Mouse (Mus musculus) heart, embryonic 11.5 days (tissue): Measurements from ENCODE around the gene Crk. TPM values are rescaled to one million over a fixed set of nuclear protein-coding genes. Genes with fewer than 3 reads are reported as not detected.
A peak's percentile ranks its signal among the peaks of the same experiment; 100 is the strongest.
"Not testable (repeated sequence)": the region's sequence is repeated elsewhere in the genome, so short reads cannot be mapped to it uniquely, and the experiment has no call there.

Source experiments
- ATAC-seq: fragments of 200-750 bp; cut with Nextera tagmentation; replicated peaks from 2 replicates; pipeline ENCODE4 v1.8.0; 2017; ENCODE audit warnings: moderate library complexity; ENCODE audit not compliant: insufficient number of reproducible peaks, low FRiP score, low TSS enrichment
- H3K27ac ChIP-seq: fragments of 300-500 bp; sonication (generic); 2 replicates; pipeline ENCODE4 v1.5.1; 2014; ENCODE audit warnings: mild to moderate bottlenecking, low read depth, low read length
- H3K27me3 ChIP-seq: fragments of 300-500 bp; sonication (generic); 2 replicates; pipeline ENCODE4 v1.6.1; 2014; ENCODE audit warnings: mild to moderate bottlenecking, low read length, mixed read lengths; ENCODE audit not compliant: control insufficient read depth, insufficient read depth
- H3K36me3 ChIP-seq: fragments of 300-500 bp; sonication (generic); 2 replicates; pipeline ENCODE4 v1.6.1; 2014; ENCODE audit warnings: mild to moderate bottlenecking, low read length, moderate library complexity, mixed read lengths; ENCODE audit not compliant: control insufficient read depth, insufficient read depth
- H3K4me1 ChIP-seq: fragments of 300-500 bp; sonication (generic); 2 replicates; pipeline ENCODE4 v1.6.1; 2014; ENCODE audit warnings: low read length; ENCODE audit not compliant: control insufficient read depth, insufficient read depth
- H3K4me2 ChIP-seq: fragments of 300-500 bp; sonication (generic); 2 replicates; pipeline ENCODE4 v1.6.1; 2014; ENCODE audit warnings: mild to moderate bottlenecking, moderate library complexity
- H3K4me3 ChIP-seq: fragments of 300-500 bp; sonication (generic); 2 replicates; pipeline ENCODE4 v1.5.1; 2014; ENCODE audit warnings: low read depth, low read length
- H3K9ac ChIP-seq: fragments of 300-500 bp; sonication (generic); 2 replicates; pipeline ENCODE4 v1.6.1; 2014; ENCODE audit warnings: mild to moderate bottlenecking, low read depth, low read length, moderate library complexity
- H3K9me3 ChIP-seq: fragments of 300-500 bp; sonication (generic); replicated peaks from 2 replicates; pipeline ENCODE4 v1.6.1; 2016; ENCODE audit warnings: low read length; ENCODE audit not compliant: control insufficient read depth
- WGBS: fragments of 180-500 bp; shearing (Covaris S2); extraction: QIAGEN DNeasy Blood & Tissue Kit; methylation state at CpG from one replicate; pipeline ENCODE4 v1.1.7; 2014; ENCODE audit not compliant: insufficient replicate concordance; 5-methylcytosine and 5-hydroxymethylcytosine counted together
- polyA plus RNA-seq: library from polyadenylated mRNA; unstranded; fragments of >200 nt; fragmentation: Nextera tagmentation; extraction: Ambion mirVana; gene quantifications from 2 replicates; pipeline ENCODE4 v1.2.1, GENCODE M21; 2014

Crk gene
- polyA plus RNA-seq, 1 experiment from 2014 or later, result 90.3 TPM

GRCm38 (mm10) chr11:75689977-75690376, 10.9 kb downstream of the Crk start:
- Histone ChIP-seq H3K27me3 (no peaks in the 10 kb centered on the region), H3K9me3 (no peaks in the 10 kb centered on the region), H3K9ac (no peak overlapping the region), H3K36me3 (peaks cover 19% of the 10 kb centered on the region), H3K4me1 (peaks cover 7% of the 10 kb centered on the region), H3K4me2 (no peak overlapping the region), H3K4me3 (no peak overlapping the region), H3K27ac (no peak overlapping the region)
- no peak for ATAC-seq
- 81% methylated on average over 1 of the region's 1 CpGs for WGBS

DNA sequence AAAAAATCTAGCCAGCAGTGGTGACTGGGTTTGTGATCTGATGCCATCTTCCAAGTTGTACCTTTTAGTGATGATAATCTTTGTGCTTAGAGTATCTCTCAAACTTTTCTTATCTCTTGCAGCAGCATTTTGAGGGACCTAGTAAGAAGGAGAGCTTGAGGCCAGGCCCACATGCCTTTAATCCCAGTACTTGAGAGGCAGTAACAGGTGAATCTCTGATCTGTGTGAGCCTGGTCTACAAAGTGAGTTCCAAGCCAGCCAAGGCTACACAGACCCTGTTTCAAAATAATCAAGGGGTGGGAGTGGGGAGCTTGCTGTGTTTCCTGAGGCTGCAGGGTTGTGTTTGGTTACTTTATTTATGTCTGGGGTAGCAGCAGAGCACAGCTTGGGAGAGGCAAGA, 12.0 kb downstream of the Crk start:
- Histone ChIP-seq H3K27ac (no peak overlapping the region), H3K4me1 (peaks cover 7% of the 10 kb centered on the region), H3K9ac (no peak overlapping the region), H3K27me3 (no peaks in the 10 kb centered on the region), H3K36me3 (peaks cover 19% of the 10 kb centered on the region), H3K4me3 (no peak overlapping the region), H3K9me3 (no peaks in the 10 kb centered on the region), H3K4me2 (no peak overlapping the region)
- no peak for ATAC-seq

- 92% methylated on average over 5 of the region's 5 CpGs for WGBS
- Histone ChIP-seq H3K36me3 (peaks cover 29% of the 10 kb centered on the region), H3K27me3 (no peaks in the 10 kb centered on the region), H3K27ac (no peak overlapping the region), H3K4me3 (no peak overlapping the region), H3K4me2 (no peak overlapping the region), H3K4me1 (no peaks in the 10 kb centered on the region), H3K9me3 (no peaks in the 10 kb centered on the region), H3K9ac (no peak overlapping the region)
- ATAC-seq, result no peak
Observed at GRCm38 (mm10) chr11:75693570-75693969, 14.5 kb downstream of the Crk start.

DNA sequence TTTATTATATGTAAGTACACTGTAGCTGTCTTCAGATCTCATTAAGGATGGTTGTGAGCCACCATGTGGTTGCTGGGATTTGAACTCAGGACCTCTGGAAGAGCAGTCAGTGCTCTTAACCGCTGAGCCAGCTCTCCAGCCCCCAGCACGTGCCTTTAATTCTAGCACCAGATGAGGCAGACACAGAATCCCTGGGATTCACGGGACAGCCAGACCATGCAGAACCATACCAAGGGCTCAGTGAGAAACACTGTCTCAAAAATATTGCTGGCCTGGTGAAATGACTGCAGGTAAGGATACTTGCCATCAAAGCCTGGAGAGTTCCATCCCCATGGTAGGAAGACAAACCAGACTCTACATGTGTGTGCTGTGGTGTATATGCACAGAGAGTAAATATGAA, 18.4 kb downstream of the Crk start:
- not testable (repeated sequence) for H3K4me3 ChIP-seq
- H3K36me3 ChIP-seq, result peaks cover 41% of the 10 kb centered on the region

DNA sequence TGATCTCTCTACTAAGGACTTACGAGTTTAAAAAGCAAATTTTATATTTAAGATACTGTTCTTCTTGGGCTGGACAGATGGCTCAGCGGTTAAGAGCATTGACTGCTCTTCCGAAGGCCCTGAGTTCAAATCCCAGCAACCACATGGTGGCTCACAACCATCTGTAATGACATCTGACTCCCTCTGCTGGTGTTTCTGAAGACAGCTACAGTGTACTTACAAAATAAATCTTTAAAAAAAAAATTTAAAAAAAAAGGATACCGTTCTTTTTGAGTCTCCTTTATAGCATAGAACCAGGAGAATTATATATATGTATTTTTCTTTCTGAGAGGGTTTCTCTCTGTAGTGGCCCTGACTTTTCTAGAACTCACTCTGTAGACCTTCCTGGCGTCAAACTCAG, 21.5 kb downstream of the Crk start:
- H3K36me3 ChIP-seq, result peaks cover 41% of the 10 kb centered on the region

More for the DNA sequence above, 18.4 kb downstream of the Crk start:
- H3K4me1 ChIP-seq, H3K27me3 ChIP-seq, H3K4me2 ChIP-seq, ATAC-seq, H3K27ac ChIP-seq, H3K9ac ChIP-seq, H3K9me3 ChIP-seq: not testable (repeated sequence)
- WGBS, result 92% methylated on average over 3 of the region's 3 CpGs

DNA sequence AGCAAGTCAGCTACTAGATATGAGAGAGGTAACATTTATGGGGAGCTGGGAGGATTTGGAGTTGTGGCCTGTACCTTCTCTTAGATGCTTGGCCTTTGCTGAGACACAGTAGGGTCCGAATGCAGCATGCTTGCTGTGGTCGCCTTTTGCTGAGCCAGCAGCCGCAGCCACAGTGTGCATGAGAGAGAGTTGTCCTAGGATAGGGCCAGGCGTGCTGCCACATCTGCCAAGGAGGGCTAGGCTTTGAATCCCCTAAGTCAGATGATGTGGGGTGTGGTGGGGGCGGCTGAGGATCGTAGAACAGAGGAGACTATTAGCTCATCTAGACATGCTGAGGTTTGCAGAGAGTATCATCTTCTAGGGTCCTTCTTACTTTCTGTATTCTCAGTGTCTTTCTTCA, 23.7 kb downstream of the Crk start:
- no peak for ATAC-seq
- H3K4me1 ChIP-seq, result no peaks in the 10 kb centered on the region
- H3K9ac ChIP-seq, result no peak overlapping the region
- H3K27me3 ChIP-seq, result no peaks in the 10 kb centered on the region
- no peak overlapping the region for H3K27ac ChIP-seq
- H3K36me3 ChIP-seq, result peaks cover 42% of the 10 kb centered on the region
- H3K9me3 ChIP-seq, result no peaks in the 10 kb centered on the region
- H3K4me3 ChIP-seq, result no peak overlapping the region
- 95% methylated on average over 6 of the region's 6 CpGs for WGBS
- no peak overlapping the region for H3K4me2 ChIP-seq

More for the DNA sequence above, 21.5 kb downstream of the Crk start:
- ATAC-seq, result no peak
- 94% methylated on average over 5 of the region's 5 CpGs for WGBS
- Histone ChIP-seq H3K27ac (no peak overlapping the region), H3K9me3 (no peaks in the 10 kb centered on the region), H3K27me3 (no peaks in the 10 kb centered on the region), H3K4me3 (no peak overlapping the region), H3K4me1 (no peaks in the 10 kb centered on the region), H3K9ac (no peak overlapping the region), H3K4me2 (no peak overlapping the region)

DNA sequence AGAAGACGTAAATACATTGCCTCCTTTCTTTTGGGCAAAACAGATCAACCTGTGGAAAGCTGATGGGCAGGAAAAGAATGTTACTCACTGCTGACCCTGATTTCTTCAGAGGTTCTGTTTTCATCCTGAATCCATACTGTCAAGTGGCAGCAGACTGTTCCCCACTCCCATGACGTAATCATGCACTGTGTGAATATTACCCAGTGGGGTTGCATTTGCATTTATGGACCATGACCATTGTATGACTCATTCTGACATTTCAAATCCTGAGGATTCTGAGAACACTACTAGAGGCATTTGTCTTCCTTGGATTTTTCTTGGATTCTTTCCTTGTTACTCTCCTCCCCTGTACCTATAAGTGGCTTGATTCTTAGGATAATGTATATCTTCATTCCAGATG, 24.7 kb downstream of the Crk start:
- no peaks in the 10 kb centered on the region for H3K9me3 ChIP-seq
- no peak overlapping the region for H3K9ac ChIP-seq
- H3K27me3 ChIP-seq, result no peaks in the 10 kb centered on the region
- no peak overlapping the region for H3K4me3 ChIP-seq
- H3K4me2 ChIP-seq, result no peak overlapping the region
- no peak overlapping the region for H3K27ac ChIP-seq
- no peaks in the 10 kb centered on the region for H3K4me1 ChIP-seq
- ATAC-seq, result no peak
- H3K36me3 ChIP-seq, result peaks cover 34% of the 10 kb centered on the region
- 92% methylated on average over 2 of the region's 2 CpGs for WGBS

- no peak for ATAC-seq
Observed at GRCm38 (mm10) chr11:75713949-75714348, 34.9 kb downstream of the Crk start.

DNA sequence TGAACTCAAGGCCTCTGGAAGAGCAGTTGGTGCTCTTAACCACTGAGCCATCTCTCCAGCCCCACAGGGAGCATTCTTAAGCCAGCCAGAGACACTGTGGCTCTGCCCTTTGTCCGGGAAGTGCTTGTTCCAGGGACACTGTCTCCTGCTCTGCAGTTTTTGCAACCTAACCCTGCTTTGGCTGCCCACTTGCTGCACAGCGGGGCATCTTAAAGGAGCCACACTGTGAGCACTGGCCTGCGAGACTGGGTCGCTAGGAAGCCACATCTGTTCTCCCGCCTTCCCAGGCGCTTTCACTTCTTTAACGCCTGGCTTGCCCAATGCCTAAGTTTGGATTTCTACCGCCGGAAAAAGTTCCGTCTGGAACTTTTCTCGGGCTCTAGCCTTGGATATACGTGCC, 36.5 kb downstream of the Crk start:
- Histone ChIP-seq H3K4me3 (no peak overlapping the region), H3K27ac (no peak overlapping the region), H3K4me1 (no peaks in the 10 kb centered on the region), H3K36me3 (no peaks in the 10 kb centered on the region), H3K9me3 (no peaks in the 10 kb centered on the region), H3K4me2 (peak overlapping the region; percentile 29), H3K9ac (no peak overlapping the region), H3K27me3 (no peaks in the 10 kb centered on the region)
- ATAC-seq, result no peak
- 25% methylated on average over 12 of the region's 12 CpGs for WGBS

More at GRCm38 (mm10) chr11:75713949-75714348, 34.9 kb downstream of the Crk start:
- WGBS, result 80% methylated on average over 1 of the region's 1 CpGs
- Histone ChIP-seq H3K4me3 (no peak overlapping the region), H3K27ac (no peak overlapping the region), H3K27me3 (no peaks in the 10 kb centered on the region), H3K9me3 (no peaks in the 10 kb centered on the region), H3K36me3 (no peaks in the 10 kb centered on the region), H3K9ac (no peak overlapping the region), H3K4me1 (no peaks in the 10 kb centered on the region), H3K4me2 (no peak overlapping the region)
